Mouse (Mus musculus) CH12.LX (cell line): ENCODE results near the gene Lama4. TPM values are rescaled to one million over a fixed set of nuclear protein-coding genes. Genes with fewer than 3 reads are reported as not detected.

Experiments
- DNase-seq: peaks from one replicate; pipeline ENCODE4 v3.0.0-alpha.2; 2013; ENCODE audit errors: extremely low read depth
- H3K27ac ChIP-seq: 2 replicates; pipeline ENCODE4 v1.5.1; 2012; ENCODE audit warnings: low read depth, mild to moderate bottlenecking, control low read depth, moderate library complexity; ENCODE audit not compliant: insufficient read depth
- H3K27me3 ChIP-seq: replicated peaks from 2 replicates; pipeline ENCODE3; 2012; ENCODE audit warnings: inconsistent platforms
- H3K36me3 ChIP-seq, 2 experiments: replicated peaks in 1 of 2; 2 replicates each; pipeline versions ENCODE3 to v1.6.1; 2012; ENCODE audit warnings: inconsistent platforms in 1 of 2, low read length in 1 of 2, mild to moderate bottlenecking in 1 of 2, mixed read lengths in 1 of 2, moderate library complexity in 1 of 2; ENCODE audit not compliant: control insufficient read depth in 1 of 2, insufficient read depth in 1 of 2
- H3K4me1 ChIP-seq, 2 experiments: 2 replicates each; pipeline ENCODE4 v1.6.1; 2012; ENCODE audit warnings: inconsistent platforms in 1 of 2, moderate library complexity in 1 of 2; ENCODE audit not compliant: insufficient read depth in 2 of 2, control insufficient read depth in 1 of 2
- H3K4me2 ChIP-seq: 2 replicates; pipeline ENCODE4 v1.6.1; 2012; ENCODE audit warnings: low read depth, mild to moderate bottlenecking, control low read depth; ENCODE audit not compliant: poor library complexity, insufficient read depth, severe bottlenecking
- H3K4me3 ChIP-seq, 3 experiments: fragments of 150-350 bp in 1 of 3; sonication (generic) in 1 of 3; replicated peaks in 1 of 3; 2 replicates each; pipeline versions ENCODE3 to v1.5.1; 2011 to 2012; ENCODE audit warnings: low read depth in 2 of 3, low read length in 2 of 3, mild to moderate bottlenecking in 2 of 3, moderate library complexity in 2 of 3, control low read depth in 1 of 3, improper control_type of control experiment in 1 of 3, inconsistent platforms in 1 of 3, mixed read lengths in 1 of 3; ENCODE audit not compliant: poor library complexity in 1 of 3
- H3K79me2 ChIP-seq: replicated peaks from 2 replicates; pipeline ENCODE4 v1.6.1; 2012; ENCODE audit warnings: mild to moderate bottlenecking, moderate library complexity; ENCODE audit not compliant: control insufficient read depth, poor library complexity, insufficient read depth, severe bottlenecking; ENCODE audit errors: extremely low read depth
- H3K9ac ChIP-seq: 2 replicates; pipeline ENCODE4 v1.6.1; 2012; ENCODE audit warnings: low read depth, mild to moderate bottlenecking, control low read depth, moderate library complexity; ENCODE audit not compliant: insufficient read depth
- H3K9me3 ChIP-seq: replicated peaks from 2 replicates; pipeline ENCODE3; 2012; ENCODE audit warnings: low read length, inconsistent platforms, mixed read lengths
- BHLHE40 ChIP-seq: IDR thresholded peaks from 2 replicates; pipeline ENCODE4 v1.6.1; 2011; ENCODE audit warnings: mild to moderate bottlenecking, low read depth, low read length, improper control_type of control experiment
- CHD1 ChIP-seq: IDR thresholded peaks from 2 replicates; pipeline ENCODE4 v1.6.1; 2012; ENCODE audit warnings: low read depth, low read length, improper control_type of control experiment, inconsistent platforms
- CTCF ChIP-seq, 2 experiments: IDR thresholded peaks in 1 of 2; conservative IDR thresholded peaks in 1 of 2; 2 replicates each; pipeline ENCODE4 v1.5.1; 2011 to 2012; ENCODE audit warnings: low read depth in 2 of 2, low read length in 2 of 2, improper control_type of control experiment in 1 of 2, inconsistent platforms in 1 of 2, mild to moderate bottlenecking in 1 of 2, moderate library complexity in 1 of 2
- EP300 ChIP-seq: IDR thresholded peaks from 2 replicates; pipeline ENCODE4 v1.6.1; 2011; ENCODE audit warnings: low read length, improper control_type of control experiment
- JUN ChIP-seq: IDR thresholded peaks from 2 replicates; pipeline ENCODE4 v1.6.1; 2011; ENCODE audit warnings: low read depth, mild to moderate bottlenecking, low read length, improper control_type of control experiment, moderate library complexity; ENCODE audit not compliant: insufficient read depth
- JUND ChIP-seq: conservative IDR thresholded peaks from 2 replicates; pipeline ENCODE4 v1.6.1; 2011; ENCODE audit warnings: low read depth, low read length, improper control_type of control experiment
- KAT2A ChIP-seq: IDR thresholded peaks from 2 replicates; pipeline ENCODE4 v1.6.1; 2012; ENCODE audit warnings: low read length, improper control_type of control experiment, inconsistent platforms; ENCODE audit not compliant: insufficient replicate concordance
- NRF1 ChIP-seq: IDR thresholded peaks from 2 replicates; pipeline ENCODE4 v1.6.1; 2014; ENCODE audit warnings: low read depth, mild to moderate bottlenecking, inconsistent platforms, low read length, improper control_type of control experiment, moderate library complexity
- PAX5 ChIP-seq: IDR thresholded peaks from 2 replicates; pipeline ENCODE4 v1.6.1; 2012; ENCODE audit warnings: low read length, inconsistent platforms, mixed read lengths
- POLR2AphosphoS2 ChIP-seq: IDR thresholded peaks from 2 replicates; pipeline ENCODE4 v1.6.1; 2011; ENCODE audit warnings: low read depth, low read length, improper control_type of control experiment
- RAD21 ChIP-seq: IDR thresholded peaks from 2 replicates; pipeline ENCODE4 v1.6.1; 2011; ENCODE audit warnings: low read depth, mild to moderate bottlenecking, low read length, improper control_type of control experiment, moderate library complexity
- RCOR1 ChIP-seq: conservative IDR thresholded peaks from 2 replicates; pipeline ENCODE4 v1.6.1; 2012; ENCODE audit warnings: low read depth, mild to moderate bottlenecking, inconsistent platforms, low read length, improper control_type of control experiment
- SIN3A ChIP-seq: IDR thresholded peaks from 2 replicates; pipeline ENCODE4 v1.6.1; 2012; ENCODE audit warnings: low read length, improper control_type of control experiment, inconsistent platforms
- ZC3H11A ChIP-seq: IDR thresholded peaks from 2 replicates; pipeline ENCODE4 v1.6.1; 2012; ENCODE audit warnings: low read depth, mild to moderate bottlenecking, inconsistent platforms, low read length, improper control_type of control experiment
- ZKSCAN1 ChIP-seq: IDR thresholded peaks from 2 replicates; pipeline ENCODE4 v1.6.1; 2012; ENCODE audit warnings: low read depth, inconsistent platforms, low read length, improper control_type of control experiment, borderline replicate concordance
- dilution Hi-C: fragments of 300-500 bp; cut with MboI; formaldehyde crosslinking; loops from 2 replicates; pipeline ENCODE4 v1.14.3; 2020; ENCODE audit warnings: low sequenced_read_pairs; ENCODE audit not compliant: extremely low pct_unique_long_range_greater_than_20kb, extremely low pct_ligation_motif_present
- in situ Hi-C: fragments of 300-500 bp; cut with MboI; formaldehyde crosslinking; loops from 3 replicates; pipeline ENCODE4 v1.14.3; 2019; ENCODE audit warnings: low sequenced_read_pairs, low pct_ligation_motif_present, low pct_unique_long_range_greater_than_20kb, mixed read lengths
- polyA plus RNA-seq: library from polyadenylated mRNA; unstranded; fragments of >175 nt; gene quantifications from 2 replicates; pipeline ENCODE4 v1.2.1, GENCODE M21; 2012; ENCODE audit warnings: low read depth; ENCODE audit not compliant: insufficient read length
- total RNA-seq, 2 experiments: library from RNA; depleted of rRNA; stranded (reverse); fragments of 300-350 nt in 1 of 2; fragments of >200 nt in 1 of 2; gene quantifications; 2 replicates each; pipeline ENCODE4 v1.2.3; 2012 to 2014

The Lama4 gene
- total and polyA plus RNA-seq, 3 experiments: 0.08 to 0.50 (median 0.19) TPM

DNA sequence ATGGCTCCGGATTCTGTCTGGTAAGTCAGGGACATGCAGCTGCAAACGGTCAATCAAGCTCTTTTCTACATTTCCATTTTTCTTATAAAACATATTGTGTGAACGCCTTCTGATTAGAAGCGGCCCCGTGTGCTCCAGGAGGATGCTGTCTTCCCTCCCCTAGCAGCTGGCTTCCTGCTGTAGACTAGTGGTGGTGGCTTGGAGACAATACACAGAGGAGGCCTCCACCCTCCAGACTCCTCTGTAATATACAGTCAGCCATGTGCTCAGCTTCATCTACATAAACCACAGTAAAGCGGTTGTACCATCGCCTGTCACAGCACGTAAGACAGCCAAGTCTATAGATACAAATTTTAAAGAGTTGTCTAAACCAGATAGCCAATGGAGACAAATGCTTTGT is 40.2 kb downstream of the Lama4 start:
- Histone ChIP-seq H3K4me1 (peaks cover 0 to 5% of the 10 kb centered on the region in 2 experiments; a peak in 1 of 4 replicates), H3K9me3 (no peaks in the 10 kb centered on the region), H3K36me3 (no peaks in the 10 kb centered on the region), H3K9ac (no peak overlapping the region), H3K27ac (no peak overlapping the region), H3K4me2 (no peak overlapping the region), H3K79me2 (no peaks in the 10 kb centered on the region), H3K27me3 (no peaks in the 10 kb centered on the region), H3K4me3 (no peak overlapping the region)
- no peak for DNase-seq
- in situ Hi-C loops (no loop called here), dilution Hi-C loops (no loop called here)
- TF ChIP-seq BHLHE40: no peak
- no peak for TF ChIP-seq CTCF (conservative IDR thresholded peaks at IDR 0.05 in 1 of 2, IDR thresholded peaks at IDR 0.05 in 1 of 2; ENCODE audit: low read depth in 2 of 2, low read length in 2 of 2)
- no peak for TF ChIP-seq PAX5
- no peak for TF ChIP-seq JUN
- no peak for TF ChIP-seq EP300
- TF ChIP-seq SIN3A: no peak
- TF ChIP-seq JUND: no peak
- TF ChIP-seq ZC3H11A: no peak
- TF ChIP-seq POLR2AphosphoS2: no peak
- TF ChIP-seq ZKSCAN1: no peak
- TF ChIP-seq RCOR1: no peak
- TF ChIP-seq RAD21: no peak
- TF ChIP-seq NRF1: no peak
- no peak for TF ChIP-seq CHD1

DNA sequence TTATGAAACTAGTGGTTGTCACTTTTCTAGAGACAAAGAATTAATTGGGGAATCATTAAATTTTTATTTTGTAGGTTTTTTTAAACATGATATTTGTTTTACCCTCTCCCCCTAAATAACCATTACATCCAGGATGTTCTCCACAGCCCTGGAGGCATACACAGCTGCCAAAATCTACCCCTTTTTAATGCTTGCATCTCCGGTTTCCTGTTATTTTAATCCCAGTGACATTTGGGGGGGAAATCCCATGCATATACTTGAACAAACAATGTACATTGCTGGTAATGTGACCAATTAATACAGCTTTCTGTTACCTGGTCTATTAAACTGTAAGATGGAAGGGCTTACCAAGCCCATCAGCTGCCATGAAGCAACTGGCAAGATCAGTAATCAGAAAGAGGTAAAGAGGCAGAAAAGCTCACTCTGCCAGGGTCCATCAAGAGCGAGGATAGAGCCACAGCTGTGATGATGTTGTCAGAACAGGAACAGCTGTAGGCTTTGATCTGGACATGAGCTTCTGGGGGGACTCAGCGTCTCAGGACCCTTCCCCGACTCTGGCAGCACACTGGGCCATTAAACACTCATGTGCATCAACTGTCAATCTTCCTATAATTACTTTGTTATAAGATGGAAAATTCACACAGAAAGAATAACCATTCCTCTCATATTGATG is 41.3 kb downstream of the Lama4 start:
- DNase-seq: no peak
- in situ Hi-C loops: no loop called here
- dilution Hi-C loops: no loop called here

More for the DNA sequence above, 41.3 kb downstream of the Lama4 start:
- no peak overlapping the region for H3K4me2 ChIP-seq
- H3K27me3 ChIP-seq: no peaks in the 10 kb centered on the region
- H3K9me3 ChIP-seq: no peaks in the 10 kb centered on the region
- no peaks in the 10 kb centered on the region for H3K36me3 ChIP-seq
- H3K9ac ChIP-seq: no peak overlapping the region
- no peak for TF ChIP-seq ZKSCAN1
- TF ChIP-seq KAT2A: no peak
- no peaks in the 10 kb centered on the region for H3K79me2 ChIP-seq
- no peak overlapping the region for H3K4me3 ChIP-seq
- no peak overlapping the region for H3K27ac ChIP-seq
- H3K4me1 ChIP-seq: peaks cover 0 to 5% of the 10 kb centered on the region in 2 experiments; a peak in 1 of 4 replicates
